Mouse (Mus musculus): ENCODE measurements around the gene Intu. TPM values are rescaled to one million over a fixed set of nuclear protein-coding genes. Genes with fewer than 3 reads are reported as not detected.

Intu gene
- polyA plus RNA-seq, 1 experiment from 2014 or later: 1.2 TPM

- DNase-seq (ENCODE audit: low spot score): no peak
These were observed 2.8 kb upstream of the Intu start for GRCm38 (mm10) chr3:40527976-40528950.

GRCm38 (mm10) chr3:40528958-40529357 is 2.1 kb upstream of the Intu start:
- no peak for DNase-seq (ENCODE audit: low spot score)

GRCm38 (mm10) chr3:40530845-40531244 is 241 bp upstream of the Intu start:
- no peak for DNase-seq (ENCODE audit: low spot score)

GRCm38 (mm10) chr3:40532256-40532655 is 1.2 kb downstream of the Intu start:
- no peak for DNase-seq (ENCODE audit: low spot score)

- DNase-seq (ENCODE audit: low spot score): no peak
These were observed 3.1 kb downstream of the Intu start for GRCm38 (mm10) chr3:40534141-40534540.

GRCm38 (mm10) chr3:40540567-40541554 is 9.8 kb downstream of the Intu start:
- peak; percentile 90 for DNase-seq (ENCODE audit: low spot score)

- DNase-seq (ENCODE audit: low spot score): no peak
These were observed 15.5 kb downstream of the Intu start for GRCm38 (mm10) chr3:40546621-40547020.

GRCm38 (mm10) chr3:40652941-40653352 is 121.9 kb downstream of the Intu start:
- peak; percentile 69 for DNase-seq (ENCODE audit: low spot score)

GRCm38 (mm10) chr3:40653582-40653981 is 122.5 kb downstream of the Intu start:
- no peak for DNase-seq (ENCODE audit: low spot score)

- no peak for DNase-seq (ENCODE audit: low spot score)
These were observed 122.9 kb downstream of the Intu start for GRCm38 (mm10) chr3:40654028-40654427.

GRCm38 (mm10) chr3:40655571-40655970 is 124.5 kb downstream of the Intu start:
- DNase-seq (ENCODE audit: low spot score): no peak

- no peak for DNase-seq (ENCODE audit: low spot score)
These were observed 125.3 kb downstream of the Intu start for GRCm38 (mm10) chr3:40656339-40656738.

- no peak for DNase-seq (ENCODE audit: low spot score)
These were observed 129.1 kb downstream of the Intu start for GRCm38 (mm10) chr3:40660231-40660630.

GRCm38 (mm10) chr3:40666109-40666508 is 135.0 kb downstream of the Intu start:
- no peak for DNase-seq (ENCODE audit: low spot score)

- DNase-seq (ENCODE audit: low spot score): no peak
These were observed 136.0 kb downstream of the Intu start for GRCm38 (mm10) chr3:40666861-40667719.

- DNase-seq (ENCODE audit: low spot score): no peak
These were observed 137.8 kb downstream of the Intu start for GRCm38 (mm10) chr3:40668889-40669288.

- DNase-seq (ENCODE audit: low spot score): no peak
These were observed 138.3 kb downstream of the Intu start for GRCm38 (mm10) chr3:40669395-40669794.

GRCm38 (mm10) chr3:40673515-40673914 is 142.4 kb downstream of the Intu start:
- DNase-seq (ENCODE audit: low spot score): no peak

- DNase-seq (ENCODE audit: low spot score): no peak
These were observed 143.9 kb downstream of the Intu start for GRCm38 (mm10) chr3:40674873-40675405.

GRCm38 (mm10) chr3:40678856-40679255 is 147.8 kb downstream of the Intu start:
- no peak for DNase-seq (ENCODE audit: low spot score)
